Mouse (Mus musculus): ENCODE data around the gene Gabrg3. TPM values are rescaled to one million over a fixed set of nuclear protein-coding genes. Genes with fewer than 3 reads are reported as not detected.

Gabrg3 gene
- polyA plus RNA-seq, 1 experiment from 2014 or later: 1.7 TPM

GRCm38 (mm10) chr7:56768216-56768615, 618.8 kb downstream of the Gabrg3 start:
- no peak for ATAC-seq
- Histone ChIP-seq H3K36me3 (no peaks in the 10 kb centered on the region), H3K4me2 (replicated peaks) (no peak overlapping the region), H3K9ac (replicated peaks) (no peak overlapping the region), H3K27me3 (no peaks in the 10 kb centered on the region), H3K4me3 (replicated peaks) (no peak overlapping the region), H3K4me1 (replicated peaks) (peaks cover 14% of the 10 kb centered on the region), H3K27ac (no peak overlapping the region), H3K9me3 (no peaks in the 10 kb centered on the region)
- 68% methylated on average over 4 of the region's 4 CpGs for WGBS

- H3K4me3 ChIP-seq (replicated peaks): no peak overlapping the region
- no peaks in the 10 kb centered on the region for H3K27me3 ChIP-seq
- no peaks in the 10 kb centered on the region for H3K36me3 ChIP-seq
- no peak overlapping the region for H3K9ac ChIP-seq (replicated peaks)
- peaks cover 14% of the 10 kb centered on the region for H3K4me1 ChIP-seq (replicated peaks)
- H3K4me2 ChIP-seq (replicated peaks): no peak overlapping the region
- no peaks in the 10 kb centered on the region for H3K9me3 ChIP-seq
- no peak overlapping the region for H3K27ac ChIP-seq
- WGBS: 82% methylated on average over 1 of the region's 1 CpGs
- no peak for ATAC-seq
Measured at GRCm38 (mm10) chr7:56767796-56768195, 619.2 kb downstream of the Gabrg3 start.

- Histone ChIP-seq H3K27ac (peak overlapping the region; percentile 39; the same call in 1 of the 2 replicates), H3K9me3 (no peaks in the 10 kb centered on the region), H3K4me3 (replicated peaks) (no peak overlapping the region), H3K4me2 (replicated peaks) (no peak overlapping the region), H3K36me3 (no peaks in the 10 kb centered on the region), H3K4me1 (replicated peaks) (peaks cover 14% of the 10 kb centered on the region), H3K27me3 (no peaks in the 10 kb centered on the region), H3K9ac (replicated peaks) (no peak overlapping the region)
- 23% methylated on average over 10 of the region's 10 CpGs for WGBS
- ATAC-seq: peak; percentile 93
Measured at GRCm38 (mm10) chr7:56765612-56766445, 621.2 kb downstream of the Gabrg3 start.

GRCm38 (mm10) chr7:56729225-56729624, 657.8 kb downstream of the Gabrg3 start:
- Histone ChIP-seq H3K9ac (replicated peaks) (no peak overlapping the region), H3K27me3 (no peaks in the 10 kb centered on the region), H3K36me3 (no peaks in the 10 kb centered on the region), H3K27ac (no peak overlapping the region), H3K4me1 (replicated peaks) (no peaks in the 10 kb centered on the region), H3K4me3 (replicated peaks) (no peak overlapping the region), H3K9me3 (no peaks in the 10 kb centered on the region), H3K4me2 (replicated peaks) (no peak overlapping the region)
- ATAC-seq: no peak
- WGBS: 92% methylated on average over 6 of the region's 6 CpGs

Other genes starting within 250 kb of the Gabrg3 start
- gene Gabrb3, start 32.5 kb upstream of the Gabrg3 start, polyA plus RNA-seq (2015; fragmentation: Nextera tagmentation; extraction: Ambion mirVana): 27.7 and 28.7 TPM in 2 replicates
- gene Gabra5, start 122.9 kb upstream of the Gabrg3 start, polyA plus RNA-seq (2015; fragmentation: Nextera tagmentation; extraction: Ambion mirVana): 8.3 and 9.6 TPM in 2 replicates